Mouse (Mus musculus) CH12.LX (cell line): Measurements from ENCODE around the gene Chst15. TPM values are rescaled to one million over a fixed set of nuclear protein-coding genes. Genes with fewer than 3 reads are reported as not detected.

Source experiments
- DNase-seq: peaks from one replicate; pipeline ENCODE4 v3.0.0-alpha.2; 2013; ENCODE audit errors: extremely low read depth
- H3K27ac ChIP-seq: 2 replicates; pipeline ENCODE4 v1.5.1; 2012; ENCODE audit warnings: low read depth, mild to moderate bottlenecking, control low read depth, moderate library complexity; ENCODE audit not compliant: insufficient read depth
- H3K27me3 ChIP-seq: replicated peaks from 2 replicates; pipeline ENCODE3; 2012; ENCODE audit warnings: inconsistent platforms
- H3K36me3 ChIP-seq, 2 experiments: replicated peaks in 1 of 2; 2 replicates each; pipeline versions ENCODE3 to v1.6.1; 2012; ENCODE audit warnings: inconsistent platforms in 1 of 2, low read length in 1 of 2, mild to moderate bottlenecking in 1 of 2, mixed read lengths in 1 of 2, moderate library complexity in 1 of 2; ENCODE audit not compliant: control insufficient read depth in 1 of 2, insufficient read depth in 1 of 2
- H3K4me1 ChIP-seq, 2 experiments: 2 replicates each; pipeline ENCODE4 v1.6.1; 2012; ENCODE audit warnings: inconsistent platforms in 1 of 2, moderate library complexity in 1 of 2; ENCODE audit not compliant: insufficient read depth in 2 of 2, control insufficient read depth in 1 of 2
- H3K4me2 ChIP-seq: 2 replicates; pipeline ENCODE4 v1.6.1; 2012; ENCODE audit warnings: low read depth, mild to moderate bottlenecking, control low read depth; ENCODE audit not compliant: poor library complexity, insufficient read depth, severe bottlenecking
- H3K4me3 ChIP-seq, 3 experiments: fragments of 150-350 bp in 1 of 3; sonication (generic) in 1 of 3; replicated peaks in 1 of 3; 2 replicates each; pipeline versions ENCODE3 to v1.5.1; 2011 to 2012; ENCODE audit warnings: low read depth in 2 of 3, low read length in 2 of 3, mild to moderate bottlenecking in 2 of 3, moderate library complexity in 2 of 3, control low read depth in 1 of 3, improper control_type of control experiment in 1 of 3, inconsistent platforms in 1 of 3, mixed read lengths in 1 of 3; ENCODE audit not compliant: poor library complexity in 1 of 3
- H3K79me2 ChIP-seq: replicated peaks from 2 replicates; pipeline ENCODE4 v1.6.1; 2012; ENCODE audit warnings: mild to moderate bottlenecking, moderate library complexity; ENCODE audit not compliant: control insufficient read depth, poor library complexity, insufficient read depth, severe bottlenecking; ENCODE audit errors: extremely low read depth
- H3K9ac ChIP-seq: 2 replicates; pipeline ENCODE4 v1.6.1; 2012; ENCODE audit warnings: low read depth, mild to moderate bottlenecking, control low read depth, moderate library complexity; ENCODE audit not compliant: insufficient read depth
- H3K9me3 ChIP-seq: replicated peaks from 2 replicates; pipeline ENCODE3; 2012; ENCODE audit warnings: low read length, inconsistent platforms, mixed read lengths
- BHLHE40 ChIP-seq: IDR thresholded peaks from 2 replicates; pipeline ENCODE4 v1.6.1; 2011; ENCODE audit warnings: mild to moderate bottlenecking, low read depth, low read length, improper control_type of control experiment
- CHD2 ChIP-seq: IDR thresholded peaks from 2 replicates; pipeline ENCODE4 v1.6.1; 2011; ENCODE audit warnings: low read length, improper control_type of control experiment
- E2F4 ChIP-seq: IDR thresholded peaks from 2 replicates; pipeline ENCODE4 v1.6.1; 2011; ENCODE audit warnings: low read depth, low read length, improper control_type of control experiment; ENCODE audit not compliant: insufficient replicate concordance
- ETS1 ChIP-seq: conservative IDR thresholded peaks from 2 replicates; pipeline ENCODE4 v1.6.1; 2012; ENCODE audit warnings: low read depth, mild to moderate bottlenecking, inconsistent platforms, low read length, improper control_type of control experiment, moderate library complexity
- IRF4 ChIP-seq: IDR thresholded peaks from 2 replicates; pipeline ENCODE4 v1.6.1; 2014; ENCODE audit warnings: low read depth, mild to moderate bottlenecking, inconsistent platforms, low read length, improper control_type of control experiment
- JUND ChIP-seq: conservative IDR thresholded peaks from 2 replicates; pipeline ENCODE4 v1.6.1; 2011; ENCODE audit warnings: low read depth, low read length, improper control_type of control experiment
- KAT2A ChIP-seq: IDR thresholded peaks from 2 replicates; pipeline ENCODE4 v1.6.1; 2012; ENCODE audit warnings: low read length, improper control_type of control experiment, inconsistent platforms; ENCODE audit not compliant: insufficient replicate concordance
- MAFK ChIP-seq: IDR thresholded peaks from 2 replicates; pipeline ENCODE4 v1.6.1; 2011; ENCODE audit warnings: low read length, improper control_type of control experiment; ENCODE audit not compliant: insufficient replicate concordance
- MAX ChIP-seq: IDR thresholded peaks from 2 replicates; pipeline ENCODE4 v1.6.1; 2011; ENCODE audit warnings: low read length, improper control_type of control experiment
- MAZ ChIP-seq: IDR thresholded peaks from 2 replicates; pipeline ENCODE4 v1.6.1; 2012; ENCODE audit warnings: low read depth, mild to moderate bottlenecking, inconsistent platforms, low read length, improper control_type of control experiment, moderate library complexity
- MYC ChIP-seq: IDR thresholded peaks from 2 replicates; pipeline ENCODE4 v1.6.1; 2011; ENCODE audit warnings: low read depth, mild to moderate bottlenecking, improper control_type of control experiment, low read length
- NELFE ChIP-seq: IDR thresholded peaks from 2 replicates; pipeline ENCODE4 v1.6.1; 2011; ENCODE audit warnings: low read depth, low read length, improper control_type of control experiment
- NRF1 ChIP-seq: IDR thresholded peaks from 2 replicates; pipeline ENCODE4 v1.6.1; 2014; ENCODE audit warnings: low read depth, mild to moderate bottlenecking, inconsistent platforms, low read length, improper control_type of control experiment, moderate library complexity
- POLR2A ChIP-seq: IDR thresholded peaks from 2 replicates; pipeline ENCODE4 v1.6.1; 2011; ENCODE audit warnings: low read depth, mild to moderate bottlenecking, improper control_type of control experiment, low read length
- POLR2AphosphoS2 ChIP-seq: IDR thresholded peaks from 2 replicates; pipeline ENCODE4 v1.6.1; 2011; ENCODE audit warnings: low read depth, low read length, improper control_type of control experiment
- RAD21 ChIP-seq: IDR thresholded peaks from 2 replicates; pipeline ENCODE4 v1.6.1; 2011; ENCODE audit warnings: low read depth, mild to moderate bottlenecking, low read length, improper control_type of control experiment, moderate library complexity
- RCOR1 ChIP-seq: conservative IDR thresholded peaks from 2 replicates; pipeline ENCODE4 v1.6.1; 2012; ENCODE audit warnings: low read depth, mild to moderate bottlenecking, inconsistent platforms, low read length, improper control_type of control experiment
- SIN3A ChIP-seq: IDR thresholded peaks from 2 replicates; pipeline ENCODE4 v1.6.1; 2012; ENCODE audit warnings: low read length, improper control_type of control experiment, inconsistent platforms
- TCF12 ChIP-seq: IDR thresholded peaks from 2 replicates; pipeline ENCODE4 v1.6.1; 2014; ENCODE audit warnings: low read depth, mild to moderate bottlenecking, inconsistent platforms, low read length, improper control_type of control experiment
- ZMIZ1 ChIP-seq: IDR thresholded peaks from 2 replicates; pipeline ENCODE4 v1.6.1; 2012; ENCODE audit warnings: low read depth, mild to moderate bottlenecking, inconsistent platforms, low read length, improper control_type of control experiment
- ZNF384 ChIP-seq: IDR thresholded peaks from 2 replicates; pipeline ENCODE4 v1.6.1; 2012; ENCODE audit warnings: low read depth, low read length, improper control_type of control experiment, inconsistent platforms
- dilution Hi-C: fragments of 300-500 bp; cut with MboI; formaldehyde crosslinking; loops from 2 replicates; pipeline ENCODE4 v1.14.3; 2020; ENCODE audit warnings: low sequenced_read_pairs; ENCODE audit not compliant: extremely low pct_unique_long_range_greater_than_20kb, extremely low pct_ligation_motif_present
- in situ Hi-C: fragments of 300-500 bp; cut with MboI; formaldehyde crosslinking; loops from 3 replicates; pipeline ENCODE4 v1.14.3; 2019; ENCODE audit warnings: low sequenced_read_pairs, low pct_ligation_motif_present, low pct_unique_long_range_greater_than_20kb, mixed read lengths
- polyA plus RNA-seq: library from polyadenylated mRNA; unstranded; fragments of >175 nt; gene quantifications from 2 replicates; pipeline ENCODE4 v1.2.1, GENCODE M21; 2012; ENCODE audit warnings: low read depth; ENCODE audit not compliant: insufficient read length
- total RNA-seq, 2 experiments: library from RNA; depleted of rRNA; stranded (reverse); fragments of 300-350 nt in 1 of 2; fragments of >200 nt in 1 of 2; gene quantifications; 2 replicates each; pipeline ENCODE4 v1.2.3; 2012 to 2014

Gene Chst15
- total and polyA plus RNA-seq, 3 experiments = 0.42 to 0.81 (median 0.57) TPM

- H3K4me3 ChIP-seq = no peak overlapping the region
- TF ChIP-seq SIN3A (no peak), MAZ (no peak), E2F4 (no peak), ETS1 (no peak), MAX (no peak), MAFK (no peak), MYC (no peak), CHD2 (no peak), ZNF384 (no peak), KAT2A (no peak), POLR2A (no peak), JUND (no peak), BHLHE40 (no peak), NRF1 (no peak), TCF12 (no peak), RAD21 (no peak)
- no peaks in the 10 kb centered on the region for H3K9me3 ChIP-seq
- peaks cover 26 to 53% of the 10 kb centered on the region in 2 experiments for H3K4me1 ChIP-seq
- peaks cover 43% of the 10 kb centered on the region for H3K27me3 ChIP-seq
- no peaks in the 10 kb centered on the region for H3K79me2 ChIP-seq
- peak; percentile 25 for DNase-seq
- dilution Hi-C loops (no loop called here), in situ Hi-C loops (no loop called here)
- H3K27ac ChIP-seq = no peak overlapping the region
- no peak overlapping the region for H3K9ac ChIP-seq
- H3K36me3 ChIP-seq = no peaks in the 10 kb centered on the region
- no peak overlapping the region for H3K4me2 ChIP-seq
These were observed 8.4 kb downstream of the Chst15 start for GRCm38 (mm10) chr7:132308537-132309191.

GRCm38 (mm10) chr7:132307722-132308271 lies 9.2 kb downstream of the Chst15 start:
- H3K79me2 ChIP-seq = no peaks in the 10 kb centered on the region
- no peak for DNase-seq
- no peak overlapping the region for H3K27ac ChIP-seq
- no peak overlapping the region for H3K4me2 ChIP-seq
- in situ Hi-C loops (no loop called here), dilution Hi-C loops (no loop called here)
- TF ChIP-seq NELFE = no peak
- no peak for TF ChIP-seq IRF4
- no peak for TF ChIP-seq POLR2AphosphoS2
- no peak for TF ChIP-seq ZNF384
- TF ChIP-seq RCOR1 = no peak
- TF ChIP-seq ZMIZ1 = no peak
- no peak for TF ChIP-seq JUND
- TF ChIP-seq MAZ = no peak
- H3K4me3 ChIP-seq = no peak overlapping the region
- H3K9ac ChIP-seq = no peak overlapping the region
- no peaks in the 10 kb centered on the region for H3K9me3 ChIP-seq
- H3K27me3 ChIP-seq = peaks cover 35% of the 10 kb centered on the region
- H3K36me3 ChIP-seq = no peaks in the 10 kb centered on the region
- H3K4me1 ChIP-seq = peaks cover 28 to 57% of the 10 kb centered on the region in 2 experiments
